Mouse (Mus musculus): Measurements from ENCODE around the gene Mal.
"Not testable (repeated sequence)": the region's sequence is repeated elsewhere in the genome, so short reads cannot be mapped to it uniquely, and the experiment has no call there.

- not testable (repeated sequence) for TF ChIP-seq POLR2A (IDR thresholded peaks at IDR 0.05; ENCODE audit: borderline replicate concordance, low read depth, low read length); CTCF (IDR thresholded peaks at IDR 0.05; ENCODE audit: low read depth, low read length)
Measured at GRCm38 (mm10) chr2:127603383-127603782, 53.1 kb downstream of the Mal start.

Data from bone marrow macrophage, adult 2 months (primary cell).